Mouse (Mus musculus): ENCODE measurements around the gene Tom1. TPM values are rescaled to one million over a fixed set of nuclear protein-coding genes. Genes with fewer than 3 reads are reported as not detected.
A peak's percentile ranks its signal among the peaks of the same experiment; 100 is the strongest.

Gene Tom1
- polyA plus RNA-seq, 1 experiment from 2014 or later = 34.4 TPM

DNA sequence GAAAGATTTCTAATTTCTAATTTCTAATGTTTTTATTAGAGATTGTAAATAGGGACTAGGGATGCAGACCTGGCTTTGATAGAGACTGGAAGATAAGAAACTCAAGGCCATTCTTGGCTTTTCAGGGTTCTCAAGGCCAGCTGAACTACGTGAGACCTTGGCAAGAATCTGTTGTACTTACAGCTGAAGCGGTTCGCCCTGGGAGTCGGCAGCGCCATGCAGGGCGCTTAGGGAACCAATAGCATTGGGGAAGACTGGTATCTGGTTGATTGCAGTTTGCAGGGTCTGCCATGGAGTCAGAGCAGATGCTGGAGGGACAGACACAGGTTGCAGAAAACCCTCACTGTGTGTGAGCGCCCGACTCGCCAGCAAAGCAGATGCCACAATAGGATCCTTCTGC, 45.3 kb downstream of the Tom1 start:
- no peak for ATAC-seq (ENCODE audit: insufficient read depth, low FRiP score)
- Histone ChIP-seq H3K27ac (ENCODE audit: low read length) (no peak overlapping the region), H3K9me3 (replicated peaks; ENCODE audit: control insufficient read depth, low read length) (no peaks in the 10 kb centered on the region), H3K9ac (ENCODE audit: low read length) (no peak overlapping the region), H3K27me3 (ENCODE audit: control insufficient read depth, insufficient read depth, low read length) (no peaks in the 10 kb centered on the region), H3K4me2 (ENCODE audit: low read depth, low read length) (no peak overlapping the region), H3K4me1 (ENCODE audit: control insufficient read depth, insufficient read depth, low read length) (peaks cover 6% of the 10 kb centered on the region; the same call in 1 of the 2 replicates), H3K4me3 (replicated peaks; ENCODE audit: low read length) (no peak overlapping the region), H3K36me3 (ENCODE audit: control insufficient read depth, insufficient read depth, low read length) (no peaks in the 10 kb centered on the region)
- 93% methylated on average over 9 of the region's 9 CpGs for WGBS

DNA sequence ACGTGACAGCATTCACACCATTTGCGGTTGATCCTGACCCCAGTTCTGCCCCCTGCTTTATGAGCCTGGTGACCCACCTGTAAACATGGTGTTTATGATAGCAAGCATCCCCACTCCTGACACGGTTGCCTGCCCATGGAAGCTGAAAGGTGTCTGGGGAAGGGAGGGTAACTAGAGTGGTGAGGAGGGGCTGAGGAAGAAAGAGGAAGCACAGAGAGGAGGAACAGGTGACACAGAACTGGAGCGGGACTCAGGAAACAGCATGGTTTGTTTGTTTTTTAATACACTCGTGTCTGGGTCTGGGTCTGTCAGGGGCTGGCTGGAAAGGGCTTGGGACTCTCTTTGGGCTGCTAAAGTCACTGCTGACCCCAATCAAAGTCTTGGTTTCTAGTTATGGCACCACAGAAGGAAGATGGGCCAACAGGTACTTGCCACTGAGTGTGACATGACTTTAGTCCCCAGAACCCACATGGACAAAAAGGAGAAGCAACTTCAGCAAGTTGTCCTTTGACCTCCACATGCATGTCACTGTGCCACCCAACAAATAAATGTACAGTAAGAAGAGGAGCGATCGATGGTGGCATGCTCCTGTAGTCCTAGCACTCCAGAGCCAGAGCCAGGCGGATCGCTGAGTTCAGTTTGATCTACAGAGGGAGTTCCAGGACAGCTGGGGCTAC, 48.0 kb downstream of the Tom1 start:
- Histone ChIP-seq H3K9me3 (replicated peaks; ENCODE audit: control insufficient read depth, low read length) (no peaks in the 10 kb centered on the region), H3K9ac (ENCODE audit: low read length) (no peak overlapping the region), H3K27ac (ENCODE audit: low read length) (no peak overlapping the region), H3K27me3 (ENCODE audit: control insufficient read depth, insufficient read depth, low read length) (no peaks in the 10 kb centered on the region), H3K4me2 (ENCODE audit: low read depth, low read length) (no peak overlapping the region), H3K36me3 (ENCODE audit: control insufficient read depth, insufficient read depth, low read length) (no peaks in the 10 kb centered on the region), H3K4me1 (ENCODE audit: control insufficient read depth, insufficient read depth, low read length) (peaks cover 6% of the 10 kb centered on the region; the same call in 1 of the 2 replicates), H3K4me3 (replicated peaks; ENCODE audit: low read length) (no peak overlapping the region)
- ATAC-seq (ENCODE audit: insufficient read depth, low FRiP score) = no peak
- 72% methylated on average over 9 of the region's 9 CpGs for WGBS

DNA sequence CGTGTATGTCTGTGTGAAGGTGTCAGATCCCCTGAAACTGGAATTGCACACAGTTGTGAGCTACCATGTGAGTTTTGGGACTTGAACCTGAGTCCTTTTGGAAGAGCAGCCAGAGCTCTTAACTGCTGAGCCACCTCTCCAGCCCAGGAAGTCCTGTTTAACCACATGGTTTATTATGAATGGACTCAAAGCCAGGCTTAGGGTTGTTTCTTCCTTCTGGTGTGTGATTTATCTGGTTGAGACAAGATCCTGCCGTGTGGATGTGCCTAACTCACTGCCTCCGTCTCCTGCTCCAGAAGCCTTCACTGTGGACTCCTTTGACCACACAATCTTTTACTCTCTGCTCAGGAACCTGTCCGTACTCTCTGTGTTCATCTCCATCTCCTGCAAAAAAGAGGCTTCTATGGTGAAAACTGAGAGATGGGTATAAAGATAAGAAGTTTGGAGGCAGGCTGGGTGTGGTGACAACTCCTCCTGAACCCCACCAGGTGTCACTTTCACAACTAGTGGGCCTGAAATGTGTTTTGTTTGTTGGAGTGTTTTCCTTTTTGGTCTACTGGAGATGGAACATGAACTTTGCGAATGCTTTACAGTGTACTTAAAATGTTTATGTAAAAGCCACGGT, 48.8 kb downstream of the Tom1 start:
- Histone ChIP-seq H3K27me3 (ENCODE audit: control insufficient read depth, insufficient read depth, low read length) (no peaks in the 10 kb centered on the region), H3K4me1 (ENCODE audit: control insufficient read depth, insufficient read depth, low read length) (peaks cover 6% of the 10 kb centered on the region; the same call in 1 of the 2 replicates), H3K36me3 (ENCODE audit: control insufficient read depth, insufficient read depth, low read length) (no peaks in the 10 kb centered on the region), H3K4me2 (ENCODE audit: low read depth, low read length) (no peak overlapping the region), H3K4me3 (replicated peaks; ENCODE audit: low read length) (no peak overlapping the region), H3K9ac (ENCODE audit: low read length) (no peak overlapping the region), H3K9me3 (replicated peaks; ENCODE audit: control insufficient read depth, low read length) (no peaks in the 10 kb centered on the region), H3K27ac (ENCODE audit: low read length) (no peak overlapping the region)
- WGBS = 64% methylated on average over 6 of the region's 6 CpGs
- no peak for ATAC-seq (ENCODE audit: insufficient read depth, low FRiP score)

DNA sequence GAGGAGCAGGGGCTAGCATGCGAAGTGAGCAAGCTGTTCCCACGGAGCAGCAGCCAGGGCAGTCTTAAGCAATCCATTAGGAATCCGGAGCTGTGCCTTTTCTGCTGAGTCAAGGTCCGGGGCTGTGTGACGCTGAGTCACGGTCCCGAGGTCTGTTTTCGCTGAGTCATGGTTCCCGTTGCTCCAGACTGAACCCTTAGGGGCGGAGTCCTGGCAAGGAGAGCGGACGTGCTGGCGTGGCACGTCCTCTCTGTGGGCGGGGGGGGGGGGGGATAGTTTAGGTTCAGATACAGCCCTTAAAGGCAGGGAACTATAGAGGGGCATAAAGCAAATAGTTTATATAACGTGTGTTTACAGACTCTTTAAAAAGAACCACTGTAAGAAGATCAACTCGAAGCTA, 50.3 kb downstream of the Tom1 start:
- ATAC-seq (ENCODE audit: insufficient read depth, low FRiP score) = peak; percentile 98
- no peaks in the 10 kb centered on the region for H3K9me3 ChIP-seq (replicated peaks; ENCODE audit: control insufficient read depth, low read length)
- peak overlapping the region; percentile 20 for H3K4me3 ChIP-seq (replicated peaks; ENCODE audit: low read length)
- H3K4me1 ChIP-seq (ENCODE audit: control insufficient read depth, insufficient read depth, low read length) = peaks cover 9% of the 10 kb centered on the region
- under 1% methylated on average over 17 of the region's 17 CpGs for WGBS
- peak overlapping the region; percentile 52 for H3K4me2 ChIP-seq (ENCODE audit: low read depth, low read length)
- no peak overlapping the region; the same call in 1 of the 2 replicates for H3K27ac ChIP-seq (ENCODE audit: low read length)
- no peaks in the 10 kb centered on the region for H3K27me3 ChIP-seq (ENCODE audit: control insufficient read depth, insufficient read depth, low read length)
- H3K36me3 ChIP-seq (ENCODE audit: control insufficient read depth, insufficient read depth, low read length) = no peaks in the 10 kb centered on the region
- H3K9ac ChIP-seq (ENCODE audit: low read length) = no peak overlapping the region

DNA sequence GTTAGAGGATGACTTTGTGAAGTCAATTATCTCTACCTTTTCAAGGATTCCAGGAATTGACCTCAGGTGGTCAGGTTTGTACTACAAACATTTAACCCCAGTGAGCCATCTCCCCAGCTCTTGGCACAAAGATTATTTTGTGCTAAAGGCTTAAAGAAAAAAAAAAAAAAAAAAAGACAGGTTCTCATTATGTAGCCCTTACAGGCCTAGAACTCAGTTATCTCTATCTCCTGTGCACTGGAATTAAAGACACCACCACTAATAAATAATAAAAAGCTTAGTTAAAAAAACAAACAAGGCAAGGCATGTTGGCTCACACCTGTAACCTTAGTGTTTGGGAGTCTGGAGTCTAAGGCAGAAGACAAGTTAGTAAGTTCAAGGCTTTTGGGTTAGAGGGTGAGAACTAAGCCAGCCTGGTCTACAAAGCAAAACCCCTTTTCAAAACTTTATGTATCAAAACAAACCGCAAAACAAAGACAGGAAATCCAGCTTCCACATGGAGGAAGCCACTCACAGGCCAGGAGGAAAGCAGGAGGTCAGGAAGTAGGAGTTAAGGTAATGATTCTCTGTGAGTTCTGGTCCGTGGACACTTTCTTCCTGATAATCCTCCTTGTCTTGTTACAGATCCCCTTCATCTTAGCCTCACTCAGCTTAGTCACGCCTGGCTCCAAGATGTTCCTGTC, 51.0 kb downstream of the Tom1 start:
- peak overlapping the region; percentile 52; the same call in 1 of the 2 replicates for H3K4me2 ChIP-seq (ENCODE audit: low read depth, low read length)
- peak overlapping the region; percentile 60 for H3K27ac ChIP-seq (ENCODE audit: low read length)
- no peaks in the 10 kb centered on the region for H3K27me3 ChIP-seq (ENCODE audit: control insufficient read depth, insufficient read depth, low read length)
- peaks cover 16% of the 10 kb centered on the region for H3K4me1 ChIP-seq (ENCODE audit: control insufficient read depth, insufficient read depth, low read length)
- H3K4me3 ChIP-seq (replicated peaks; ENCODE audit: low read length) = no peak overlapping the region
- no peak for ATAC-seq (ENCODE audit: insufficient read depth, low FRiP score)
- WGBS = 67% methylated on average over 3 of the region's 3 CpGs
- no peaks in the 10 kb centered on the region for H3K36me3 ChIP-seq (ENCODE audit: control insufficient read depth, insufficient read depth, low read length)
- no peaks in the 10 kb centered on the region for H3K9me3 ChIP-seq (replicated peaks; ENCODE audit: control insufficient read depth, low read length)
- H3K9ac ChIP-seq (ENCODE audit: low read length) = no peak overlapping the region

DNA sequence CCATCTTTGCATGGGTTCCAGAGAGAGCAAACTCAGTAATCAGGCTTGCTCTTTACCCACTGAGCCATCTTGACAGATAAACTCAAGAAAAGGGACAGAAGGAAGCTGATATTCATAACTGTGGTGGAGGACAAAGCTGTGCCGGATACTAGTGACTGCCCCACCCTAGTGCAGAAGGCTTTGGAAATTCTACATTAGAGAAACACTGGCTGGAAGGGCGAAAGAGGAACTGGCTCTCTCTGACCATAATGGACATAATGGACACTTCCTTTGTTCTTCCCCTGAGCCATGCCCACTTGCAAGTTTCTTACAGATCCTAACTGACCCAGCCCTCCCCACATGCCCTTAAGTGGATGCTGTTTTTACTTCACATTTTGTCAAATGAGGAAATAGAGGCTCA, 52.5 kb downstream of the Tom1 start:
- peaks cover 22% of the 10 kb centered on the region for H3K4me1 ChIP-seq (ENCODE audit: control insufficient read depth, insufficient read depth, low read length)
- no peaks in the 10 kb centered on the region for H3K9me3 ChIP-seq (replicated peaks; ENCODE audit: control insufficient read depth, low read length)
- no peak overlapping the region for H3K4me3 ChIP-seq (replicated peaks; ENCODE audit: low read length)
- no peak overlapping the region for H3K4me2 ChIP-seq (ENCODE audit: low read depth, low read length)
- no peaks in the 10 kb centered on the region for H3K36me3 ChIP-seq (ENCODE audit: control insufficient read depth, insufficient read depth, low read length)
- 70% methylated on average over 2 of the region's 2 CpGs for WGBS
- no peak for ATAC-seq (ENCODE audit: insufficient read depth, low FRiP score)
- H3K27ac ChIP-seq (ENCODE audit: low read length) = no peak overlapping the region
- H3K9ac ChIP-seq (ENCODE audit: low read length) = no peak overlapping the region
- no peaks in the 10 kb centered on the region for H3K27me3 ChIP-seq (ENCODE audit: control insufficient read depth, insufficient read depth, low read length)

DNA sequence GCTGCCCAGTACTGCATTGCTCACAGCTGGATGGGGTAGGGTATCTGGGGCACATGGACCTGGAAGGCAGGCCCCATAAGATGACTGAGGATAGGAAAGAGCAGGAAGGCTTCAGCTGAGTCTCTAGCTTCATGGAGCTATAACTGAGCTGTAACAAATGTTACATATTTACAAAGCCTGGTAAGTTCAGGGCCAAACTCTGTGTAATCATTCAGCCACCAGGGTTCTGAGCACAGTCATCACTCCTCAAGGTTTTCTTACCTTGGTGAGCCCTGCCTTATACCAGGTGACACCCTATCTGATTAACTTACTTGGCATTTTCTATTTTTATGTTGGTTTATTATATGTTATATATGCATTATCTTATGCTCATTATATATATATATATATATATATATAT, 53.6 kb downstream of the Tom1 start:
- H3K36me3 ChIP-seq (ENCODE audit: control insufficient read depth, insufficient read depth, low read length) = no peaks in the 10 kb centered on the region

DNA sequence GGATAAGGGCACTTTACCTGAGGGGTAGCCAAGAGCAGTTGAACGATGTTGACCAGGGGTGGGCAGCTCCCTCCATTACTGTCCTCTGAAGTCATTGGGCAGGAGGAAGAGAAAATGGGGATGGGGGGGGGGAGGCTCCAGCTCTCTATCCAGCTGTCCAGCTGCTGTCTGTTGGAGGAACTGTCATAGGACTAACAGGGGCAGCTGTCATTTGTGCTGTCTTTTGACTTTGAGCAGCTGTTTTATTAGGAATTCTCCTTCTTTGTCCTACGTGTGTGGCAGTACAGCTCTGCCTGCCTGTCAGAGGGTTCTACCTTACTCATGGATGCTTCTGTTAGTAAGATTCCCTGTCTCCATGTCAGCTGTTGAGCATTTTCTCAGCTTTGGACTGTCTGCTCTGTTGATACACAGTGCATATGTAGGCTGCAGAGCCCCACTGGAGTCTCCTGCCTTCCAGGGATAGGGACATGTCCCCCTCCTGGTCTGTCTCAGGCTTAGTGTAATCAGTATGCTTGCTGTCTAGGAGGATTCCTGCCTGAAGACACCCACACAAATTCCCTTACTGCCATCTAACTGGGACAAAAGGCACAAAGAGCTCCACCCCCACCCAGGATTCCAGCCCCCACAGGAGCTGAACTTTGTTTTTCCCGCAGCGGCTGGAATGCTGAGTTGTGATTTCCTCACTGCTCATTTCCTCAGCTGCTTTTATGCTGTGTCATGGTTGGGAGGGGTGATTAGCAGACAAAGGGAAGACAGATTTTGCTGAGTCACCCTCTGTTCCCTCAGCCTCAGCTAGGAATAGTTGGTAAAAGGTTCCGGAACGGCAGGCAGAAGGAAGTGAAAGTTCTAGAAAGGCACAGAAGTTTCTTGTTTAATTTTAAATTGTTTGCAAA, 55.7 kb downstream of the Tom1 start:
- WGBS = 5% methylated on average over 6 of the region's 6 CpGs
- Histone ChIP-seq H3K4me1 (ENCODE audit: control insufficient read depth, insufficient read depth, low read length) (peaks cover 15% of the 10 kb centered on the region), H3K4me3 (replicated peaks; ENCODE audit: low read length) (peak overlapping the region; percentile 16), H3K9me3 (replicated peaks; ENCODE audit: control insufficient read depth, low read length) (no peaks in the 10 kb centered on the region), H3K9ac (ENCODE audit: low read length) (peak overlapping the region; percentile 64), H3K27me3 (ENCODE audit: control insufficient read depth, insufficient read depth, low read length) (no peaks in the 10 kb centered on the region), H3K36me3 (ENCODE audit: control insufficient read depth, insufficient read depth, low read length) (no peaks in the 10 kb centered on the region), H3K27ac (ENCODE audit: low read length) (peak overlapping the region; percentile 91), H3K4me2 (ENCODE audit: low read depth, low read length) (peak overlapping the region; percentile 61)
- ATAC-seq (ENCODE audit: insufficient read depth, low FRiP score) = peak; percentile 71

More for the DNA sequence above, 53.6 kb downstream of the Tom1 start:
- no peaks in the 10 kb centered on the region for H3K27me3 ChIP-seq (ENCODE audit: control insufficient read depth, insufficient read depth, low read length)
- no peak overlapping the region for H3K9ac ChIP-seq (ENCODE audit: low read length)
- no peak overlapping the region for H3K4me2 ChIP-seq (ENCODE audit: low read depth, low read length)
- no peaks in the 10 kb centered on the region for H3K9me3 ChIP-seq (replicated peaks; ENCODE audit: control insufficient read depth, low read length)
- H3K4me3 ChIP-seq (replicated peaks; ENCODE audit: low read length) = no peak overlapping the region
- no peak for ATAC-seq (ENCODE audit: insufficient read depth, low FRiP score)
- H3K27ac ChIP-seq (ENCODE audit: low read length) = no peak overlapping the region
- peaks cover 22% of the 10 kb centered on the region for H3K4me1 ChIP-seq (ENCODE audit: control insufficient read depth, insufficient read depth, low read length)

Data from stomach, embryonic 16.5 days (tissue).